Mouse (Mus musculus) heart, postnatal 25 days (tissue): ENCODE data around the gene 4933402J07Rik. TPM values are rescaled to one million over a fixed set of nuclear protein-coding genes. Genes with fewer than 3 reads are reported as not detected.

ENCODE experiments used
- DNase-seq: peaks from one replicate; pipeline ENCODE4 v3.0.0; 2022; ENCODE audit warnings: low spot score
- intact Hi-C: fragments of 180-260 bp; cut with DNase I; formaldehyde crosslinking; loops from one replicate; pipeline ENCODE4 v1.15.1; 2025
- total RNA-seq, 2 experiments: library from RNA; stranded (reverse); gene quantifications; 2 replicates each; pipeline ENCODE4 v1.2.3; 2021

The 4933402J07Rik gene
- total RNA-seq, 2 experiments from 2014 or later = not detected

- intact Hi-C loops = no loop called here
- no peak for DNase-seq
Observed at GRCm38 (mm10) chr8:87619529-87619928, 55.9 kb downstream of the 4933402J07Rik start.

- no peak for DNase-seq
- intact Hi-C loops = no loop called here
Observed at GRCm38 (mm10) chr8:87620225-87620624, 56.6 kb downstream of the 4933402J07Rik start.

GRCm38 (mm10) chr8:87621181-87621580, 57.5 kb downstream of the 4933402J07Rik start:
- intact Hi-C loops = no loop called here
- no peak for DNase-seq

- no peak for DNase-seq
- intact Hi-C loops = no loop called here
Observed at GRCm38 (mm10) chr8:87629656-87630055, 66.0 kb downstream of the 4933402J07Rik start.

GRCm38 (mm10) chr8:87631776-87632175, 68.1 kb downstream of the 4933402J07Rik start:
- no peak for DNase-seq
- intact Hi-C loops = no loop called here

GRCm38 (mm10) chr8:87636226-87636742, 72.6 kb downstream of the 4933402J07Rik start:
- intact Hi-C loops = no loop called here
- no peak for DNase-seq

Other genes with a start within 250 kb of the 4933402J07Rik start
- gene Cbln1, start 91.2 kb upstream of the 4933402J07Rik start, total RNA-seq = under 1 TPM; 0.52 to 0.87 TPM